Mouse (Mus musculus) spleen, adult 2 months (tissue): ENCODE measurements around the gene Dlx5. TPM values are rescaled to one million over a fixed set of nuclear protein-coding genes. Genes with fewer than 3 reads are reported as not detected.

Experiments used
- DNase-seq, 2 experiments: peaks; one replicate each; pipeline versions ENCODE4 v3.0.0 to v3.0.0-alpha.2; 2012 to 2021; ENCODE audit warnings: low spot score in 2 of 2, low read depth in 1 of 2
- H3K27ac ChIP-seq: fragments of 200-500 bp; 2 replicates; pipeline ENCODE4 v1.5.1; 2012; ENCODE audit warnings: low read length, inconsistent platforms; ENCODE audit not compliant: insufficient read depth
- H3K27me3 ChIP-seq: fragments of 200-500 bp; 2 replicates; pipeline ENCODE4 v1.6.1; 2012; ENCODE audit warnings: mild to moderate bottlenecking, moderate library complexity, low read length, inconsistent platforms; ENCODE audit not compliant: control insufficient read depth, insufficient read depth
- H3K36me3 ChIP-seq: fragments of 200-500 bp; 2 replicates; pipeline ENCODE4 v1.6.1; 2012; ENCODE audit warnings: mild to moderate bottlenecking, low read length, inconsistent platforms; ENCODE audit not compliant: control insufficient read depth, insufficient read depth
- H3K4me1 ChIP-seq: fragments of 200-500 bp; 2 replicates; pipeline ENCODE4 v1.6.1; 2011; ENCODE audit warnings: inconsistent platforms; ENCODE audit not compliant: control insufficient read depth, insufficient read depth, insufficient read length
- H3K4me3 ChIP-seq: fragments of 200-500 bp; 2 replicates; pipeline ENCODE4 v1.5.1; 2011; ENCODE audit warnings: mild to moderate bottlenecking, inconsistent platforms; ENCODE audit not compliant: insufficient read depth, insufficient read length; ENCODE audit errors: extremely low read depth
- CTCF ChIP-seq: fragments of 200-500 bp; IDR thresholded peaks from 2 replicates; pipeline ENCODE4 v1.5.1; 2011; ENCODE audit warnings: mild to moderate bottlenecking, inconsistent platforms; ENCODE audit not compliant: insufficient read depth, insufficient read length, insufficient replicate concordance; ENCODE audit errors: extremely low read depth
- POLR2A ChIP-seq: fragments of 200-500 bp; IDR thresholded peaks from 2 replicates; pipeline ENCODE4 v1.6.1; 2011; ENCODE audit warnings: low read depth, low read length, inconsistent platforms
- WGBS: fragments of 180-500 bp; shearing (Covaris S2); methylation state at CpG from one replicate; pipeline ENCODE4 v1.1.7; 2018; 5-methylcytosine and 5-hydroxymethylcytosine counted together
- polyA plus RNA-seq: library from polyadenylated mRNA; depleted of rRNA; stranded (reverse); fragments of >200 nt; gene quantifications from 2 replicates; pipeline ENCODE4 v1.2.3, GENCODE M21; 2012

Gene Dlx5
- polyA plus RNA-seq, 1 experiment, result not detected

GRCm38 (mm10) chr6:6876231-6876630 lies 5.7 kb downstream of the Dlx5 start:
- 11% methylated on average over 2 of the region's 2 CpGs for WGBS

GRCm38 (mm10) chr6:6875676-6876075 lies 6.2 kb downstream of the Dlx5 start:
- Histone ChIP-seq H3K36me3 (no peaks in the 10 kb centered on the region), H3K27ac (no peak overlapping the region), H3K4me1 (no peaks in the 10 kb centered on the region), H3K4me3 (no peak overlapping the region), H3K27me3 (peaks cover 24% of the 10 kb centered on the region)
- 14% methylated on average over 9 of the region's 9 CpGs for WGBS
- no peak for DNase-seq
- TF ChIP-seq CTCF (no peak), POLR2A (no peak)

More at GRCm38 (mm10) chr6:6876231-6876630, 5.7 kb downstream of the Dlx5 start:
- H3K27me3 ChIP-seq, result peaks cover 23% of the 10 kb centered on the region
- no peaks in the 10 kb centered on the region for H3K36me3 ChIP-seq
- no peaks in the 10 kb centered on the region for H3K4me1 ChIP-seq
- DNase-seq, result no peak
- H3K4me3 ChIP-seq, result no peak overlapping the region
- no peak overlapping the region for H3K27ac ChIP-seq
- TF ChIP-seq POLR2A (no peak), CTCF (no peak)

GRCm38 (mm10) chr6:6875136-6875535 lies 6.7 kb downstream of the Dlx5 start:
- WGBS, result 11% methylated on average over 11 of the region's 11 CpGs
- Histone ChIP-seq H3K36me3 (no peaks in the 10 kb centered on the region), H3K27ac (no peak overlapping the region), H3K27me3 (peaks cover 24% of the 10 kb centered on the region), H3K4me3 (no peak overlapping the region), H3K4me1 (no peaks in the 10 kb centered on the region)
- DNase-seq, result no peak
- TF ChIP-seq POLR2A (no peak), CTCF (no peak)

- no peaks in the 10 kb centered on the region for H3K36me3 ChIP-seq
- TF ChIP-seq POLR2A, result no peak
- no peak for TF ChIP-seq CTCF
- H3K27ac ChIP-seq, result no peak overlapping the region
- no peaks in the 10 kb centered on the region for H3K4me1 ChIP-seq
- DNase-seq, result no peak
- peaks cover 21% of the 10 kb centered on the region for H3K27me3 ChIP-seq
- WGBS, result 9% methylated on average over 25 of the region's 25 CpGs
- H3K4me3 ChIP-seq, result no peak overlapping the region
Observed at GRCm38 (mm10) chr6:6874073-6874771, 7.7 kb downstream of the Dlx5 start.

GRCm38 (mm10) chr6:6873476-6874072 lies 8.3 kb downstream of the Dlx5 start:
- Histone ChIP-seq H3K4me1 (no peaks in the 10 kb centered on the region), H3K27ac (no peak overlapping the region), H3K4me3 (no peak overlapping the region), H3K36me3 (no peaks in the 10 kb centered on the region), H3K27me3 (peaks cover 20% of the 10 kb centered on the region)
- TF ChIP-seq CTCF, result no peak
- TF ChIP-seq POLR2A, result no peak
- WGBS, result 8% methylated on average over 19 of the region's 19 CpGs
- no peak for DNase-seq

- H3K27me3 ChIP-seq, result peaks cover 16% of the 10 kb centered on the region
- 11% methylated on average over 5 of the region's 5 CpGs for WGBS
Observed at GRCm38 (mm10) chr6:6872873-6873272, 9.0 kb downstream of the Dlx5 start.

GRCm38 (mm10) chr6:6871692-6872091 lies 10.2 kb downstream of the Dlx5 start:
- Histone ChIP-seq H3K36me3 (no peaks in the 10 kb centered on the region), H3K27me3 (peaks cover 14% of the 10 kb centered on the region), H3K4me1 (no peaks in the 10 kb centered on the region), H3K27ac (no peak overlapping the region), H3K4me3 (no peak overlapping the region)
- TF ChIP-seq POLR2A (no peak), CTCF (no peak)
- DNase-seq, result no peak
- 9% methylated on average over 5 of the region's 5 CpGs for WGBS

More at GRCm38 (mm10) chr6:6872873-6873272, 9.0 kb downstream of the Dlx5 start:
- no peaks in the 10 kb centered on the region for H3K4me1 ChIP-seq
- no peak overlapping the region for H3K4me3 ChIP-seq
- DNase-seq, result no peak
- H3K36me3 ChIP-seq, result no peaks in the 10 kb centered on the region
- TF ChIP-seq POLR2A (no peak), CTCF (no peak)
- no peak overlapping the region for H3K27ac ChIP-seq
